Mouse (Mus musculus) liver, postnatal 0 days (tissue): ENCODE data around the gene Rrm2. TPM values are rescaled to one million over a fixed set of nuclear protein-coding genes. Genes with fewer than 3 reads are reported as not detected.

Experiments
- ATAC-seq: fragments of 200-750 bp; cut with Nextera tagmentation; 2 replicates; pipeline ENCODE4 v1.8.0; 2017; ENCODE audit warnings: mild to moderate bottlenecking, moderate library complexity
- DNase-seq: peaks from one replicate; pipeline ENCODE4 v3.0.0-alpha.2; 2016
- H3K27ac ChIP-seq: fragments of 300-500 bp; sonication (generic); 2 replicates; pipeline ENCODE4 v1.5.1; 2014; ENCODE audit warnings: antibody characterized with exemption, moderate library complexity, mild to moderate bottlenecking, low read depth
- H3K27me3 ChIP-seq: fragments of 300-500 bp; sonication (generic); 2 replicates; pipeline ENCODE4 v1.6.1; 2014; ENCODE audit warnings: low read length, control low read depth, mixed read lengths; ENCODE audit not compliant: insufficient read depth
- H3K36me3 ChIP-seq: fragments of 300-500 bp; sonication (generic); replicated peaks from 2 replicates; pipeline ENCODE4 v1.6.1; 2014; ENCODE audit warnings: mild to moderate bottlenecking, control low read depth, low read length, moderate library complexity, mixed read lengths; ENCODE audit not compliant: insufficient read depth
- H3K4me1 ChIP-seq: fragments of 300-500 bp; sonication (generic); 2 replicates; pipeline ENCODE4 v1.6.1; 2014; ENCODE audit warnings: antibody characterized with exemption, mild to moderate bottlenecking, control low read depth; ENCODE audit not compliant: insufficient read depth
- H3K4me2 ChIP-seq: fragments of 300-500 bp; sonication (generic); 2 replicates; pipeline ENCODE4 v1.6.1; 2014; ENCODE audit warnings: low read depth, mild to moderate bottlenecking, low read length, moderate library complexity, mixed read lengths
- H3K4me3 ChIP-seq: fragments of 300-500 bp; sonication (generic); 2 replicates; pipeline ENCODE4 v1.5.1; 2014; ENCODE audit warnings: low read depth, low read length
- H3K9ac ChIP-seq: fragments of 300-500 bp; sonication (generic); replicated peaks from 2 replicates; pipeline ENCODE4 v1.6.1; 2014; ENCODE audit warnings: mild to moderate bottlenecking, moderate library complexity
- H3K9me3 ChIP-seq: fragments of 300-500 bp; sonication (generic); 2 replicates; pipeline ENCODE4 v1.6.1; 2016; ENCODE audit warnings: mild to moderate bottlenecking, control low read depth, low read length, mixed read lengths
- CTCF ChIP-seq: sonication (generic); IDR thresholded peaks from 2 replicates; pipeline ENCODE4 v1.5.1; 2016; ENCODE audit warnings: antibody characterized with exemption, low read depth
- EP300 ChIP-seq: IDR thresholded peaks from 2 replicates; pipeline ENCODE4 v1.6.1; 2016; ENCODE audit warnings: antibody characterized with exemption, low read depth, mild to moderate bottlenecking
- WGBS: fragments of 180-500 bp; shearing (Covaris S2); extraction: QIAGEN DNeasy Blood & Tissue Kit; methylation state at CpG from one replicate; pipeline ENCODE4 v1.1.7; 2014; ENCODE audit not compliant: insufficient replicate concordance; 5-methylcytosine and 5-hydroxymethylcytosine counted together
- polyA plus RNA-seq: library from polyadenylated mRNA; unstranded; fragments of >200 nt; fragmentation: Nextera tagmentation; extraction: Ambion mirVana; gene quantifications from 2 replicates; pipeline ENCODE4 v1.2.1, GENCODE M21; 2015

Gene Rrm2
- polyA plus RNA-seq, 1 experiment from 2014 or later: 276 TPM

GRCm38 (mm10) chr12:24750521-24750920 lies 42.5 kb downstream of the Rrm2 start:
- no peak overlapping the region for H3K27ac ChIP-seq
- DNase-seq (no peak), ATAC-seq (no peak)
- no peaks in the 10 kb centered on the region for H3K4me1 ChIP-seq
- 81% methylated on average over 6 of the region's 6 CpGs for WGBS
- TF ChIP-seq CTCF (no peak), EP300 (no peak)
- no peak overlapping the region for H3K9ac ChIP-seq
- H3K36me3 ChIP-seq: no peaks in the 10 kb centered on the region
- H3K27me3 ChIP-seq: no peaks in the 10 kb centered on the region
- no peak overlapping the region for H3K4me2 ChIP-seq
- no peaks in the 10 kb centered on the region for H3K9me3 ChIP-seq
- no peak overlapping the region for H3K4me3 ChIP-seq

- no peaks in the 10 kb centered on the region for H3K9me3 ChIP-seq
- ATAC-seq (no peak), DNase-seq (no peak)
- no peak overlapping the region for H3K9ac ChIP-seq
- no peak overlapping the region for H3K27ac ChIP-seq
- H3K27me3 ChIP-seq: no peaks in the 10 kb centered on the region
- H3K4me2 ChIP-seq: no peak overlapping the region
- 68% methylated on average over 4 of the region's 4 CpGs for WGBS
- no peak for TF ChIP-seq CTCF
- no peak for TF ChIP-seq EP300
- peaks cover 6% of the 10 kb centered on the region for H3K4me1 ChIP-seq
- H3K4me3 ChIP-seq: no peak overlapping the region
- H3K36me3 ChIP-seq: no peaks in the 10 kb centered on the region
Observed at GRCm38 (mm10) chr12:24753680-24754079, 45.6 kb downstream of the Rrm2 start.

- DNase-seq (no peak), ATAC-seq (no peak)
- no peaks in the 10 kb centered on the region for H3K36me3 ChIP-seq
- H3K9ac ChIP-seq: no peak overlapping the region
- no peak overlapping the region for H3K27ac ChIP-seq
- peaks cover 6% of the 10 kb centered on the region for H3K4me1 ChIP-seq
- H3K9me3 ChIP-seq: no peaks in the 10 kb centered on the region
- H3K27me3 ChIP-seq: no peaks in the 10 kb centered on the region
- TF ChIP-seq EP300 (no peak), CTCF (no peak)
- no peak overlapping the region for H3K4me3 ChIP-seq
- 63% methylated on average over 5 of the region's 5 CpGs for WGBS
- no peak overlapping the region for H3K4me2 ChIP-seq
Observed at GRCm38 (mm10) chr12:24754693-24755092, 46.7 kb downstream of the Rrm2 start.

- H3K4me1 ChIP-seq: peaks cover 6% of the 10 kb centered on the region
- ATAC-seq (no peak), DNase-seq (no peak)
- H3K4me2 ChIP-seq: no peak overlapping the region
- H3K36me3 ChIP-seq: no peaks in the 10 kb centered on the region
- H3K27me3 ChIP-seq: no peaks in the 10 kb centered on the region
- H3K27ac ChIP-seq: no peak overlapping the region
- no peak overlapping the region for H3K4me3 ChIP-seq
- H3K9ac ChIP-seq: no peak overlapping the region
- 78% methylated on average over 9 of the region's 9 CpGs for WGBS
- TF ChIP-seq CTCF (no peak), EP300 (no peak)
- no peaks in the 10 kb centered on the region for H3K9me3 ChIP-seq
Observed at GRCm38 (mm10) chr12:24755471-24755870, 47.4 kb downstream of the Rrm2 start.

GRCm38 (mm10) chr12:24757387-24757786 lies 49.3 kb downstream of the Rrm2 start:
- no peak overlapping the region for H3K9ac ChIP-seq
- peaks cover 6% of the 10 kb centered on the region for H3K4me1 ChIP-seq
- no peak for TF ChIP-seq CTCF
- 0 out of 2 replicates have a peak, but pooled peaks have one; percentile 17 for TF ChIP-seq EP300
- H3K4me2 ChIP-seq: no peak overlapping the region
- H3K36me3 ChIP-seq: no peaks in the 10 kb centered on the region
- H3K27ac ChIP-seq: no peak overlapping the region
- no peaks in the 10 kb centered on the region for H3K27me3 ChIP-seq
- H3K4me3 ChIP-seq: no peak overlapping the region
- ATAC-seq (peak; percentile 77), DNase-seq (no peak)
- no peaks in the 10 kb centered on the region for H3K9me3 ChIP-seq

GRCm38 (mm10) chr12:24758374-24758773 lies 50.3 kb downstream of the Rrm2 start:
- Histone ChIP-seq H3K4me2 (no peak overlapping the region), H3K27ac (no peak overlapping the region), H3K9me3 (no peaks in the 10 kb centered on the region), H3K9ac (no peak overlapping the region), H3K4me3 (no peak overlapping the region), H3K4me1 (peaks cover 6% of the 10 kb centered on the region), H3K36me3 (no peaks in the 10 kb centered on the region), H3K27me3 (no peaks in the 10 kb centered on the region)
- ATAC-seq (peak; percentile 47; the same call in 1 of the 2 replicates), DNase-seq (peak; percentile 53)
- WGBS: 7% methylated on average over 6 of the region's 6 CpGs
- TF ChIP-seq EP300: no peak
- TF ChIP-seq CTCF: no peak

- Histone ChIP-seq H3K4me1 (peaks cover 6% of the 10 kb centered on the region), H3K9ac (no peak overlapping the region; the same call in 1 of the 2 replicates), H3K4me3 (no peak overlapping the region), H3K27me3 (no peaks in the 10 kb centered on the region), H3K9me3 (no peaks in the 10 kb centered on the region), H3K4me2 (peak overlapping the region; percentile 35; the same call in 1 of the 2 replicates), H3K36me3 (no peaks in the 10 kb centered on the region), H3K27ac (no peak overlapping the region)
- ATAC-seq (no peak), DNase-seq (no peak)
- TF ChIP-seq EP300 (no peak), CTCF (no peak)
- 23% methylated on average over 3 of the region's 3 CpGs for WGBS
Observed at GRCm38 (mm10) chr12:24762253-24762652, 54.2 kb downstream of the Rrm2 start.

Other genes starting within 250 kb of the Rrm2 start
- 6.9 and 7.3 TPM in 2 replicates for gene Taf1b, start 209.9 kb upstream of the Rrm2 start, polyA plus RNA-seq
- gene Grhl1, start 136.0 kb upstream of the Rrm2 start, polyA plus RNA-seq: 0.20 and 0.23 TPM in 2 replicates
- gene Klf11, start 57.0 kb upstream of the Rrm2 start, polyA plus RNA-seq: 4.0 and 5.3 TPM in 2 replicates
- 0.31 and 0.50 TPM in 2 replicates for gene Cys1, start 26.4 kb upstream of the Rrm2 start, polyA plus RNA-seq
- gene Mboat2, start 122.6 kb downstream of the Rrm2 start, polyA plus RNA-seq: 1.9 and 2.0 TPM in 2 replicates